Mouse (Mus musculus) erythroblast, embryonic 14.5 days (primary cell): Measurements from ENCODE around the gene Ppm1g. TPM values are rescaled to one million over a fixed set of nuclear protein-coding genes. Genes with fewer than 3 reads are reported as not detected.

Source experiments
- H3K27me3 ChIP-seq: 2 replicates; pipeline ENCODE4 v1.6.1; 2012; ENCODE audit warnings: inconsistent platforms; ENCODE audit not compliant: control insufficient read depth
- H3K36me3 ChIP-seq: 2 replicates; pipeline ENCODE4 v1.6.1; 2012; ENCODE audit warnings: mild to moderate bottlenecking, inconsistent platforms; ENCODE audit not compliant: control insufficient read depth
- H3K4me1 ChIP-seq: 2 replicates; pipeline ENCODE4 v1.6.1; 2012; ENCODE audit warnings: inconsistent platforms; ENCODE audit not compliant: control insufficient read depth
- H3K4me3 ChIP-seq: replicated peaks from 2 replicates; pipeline ENCODE3; 2012; ENCODE audit warnings: moderate library complexity, mild to moderate bottlenecking, inconsistent platforms
- H3K9me3 ChIP-seq: 2 replicates; pipeline ENCODE4 v1.6.1; 2012; ENCODE audit warnings: low read length, inconsistent platforms, mixed read lengths; ENCODE audit not compliant: control insufficient read depth
- GATA1 ChIP-seq: IDR thresholded peaks from 2 replicates; pipeline ENCODE4 v1.6.1; 2012; ENCODE audit warnings: low read length, inconsistent platforms, mixed read lengths
- TAL1 ChIP-seq: IDR thresholded peaks from 3 replicates; pipeline ENCODE4 v1.6.1; 2012; ENCODE audit warnings: low read length, inconsistent platforms, mixed read lengths
- polyA plus RNA-seq: library from polyadenylated mRNA; stranded (reverse); fragments of >175 nt; gene quantifications from 2 replicates; pipeline ENCODE4 v1.2.3, GENCODE M21; 2012

The Ppm1g gene
- polyA plus RNA-seq, 1 experiment, result 31.4 TPM

DNA sequence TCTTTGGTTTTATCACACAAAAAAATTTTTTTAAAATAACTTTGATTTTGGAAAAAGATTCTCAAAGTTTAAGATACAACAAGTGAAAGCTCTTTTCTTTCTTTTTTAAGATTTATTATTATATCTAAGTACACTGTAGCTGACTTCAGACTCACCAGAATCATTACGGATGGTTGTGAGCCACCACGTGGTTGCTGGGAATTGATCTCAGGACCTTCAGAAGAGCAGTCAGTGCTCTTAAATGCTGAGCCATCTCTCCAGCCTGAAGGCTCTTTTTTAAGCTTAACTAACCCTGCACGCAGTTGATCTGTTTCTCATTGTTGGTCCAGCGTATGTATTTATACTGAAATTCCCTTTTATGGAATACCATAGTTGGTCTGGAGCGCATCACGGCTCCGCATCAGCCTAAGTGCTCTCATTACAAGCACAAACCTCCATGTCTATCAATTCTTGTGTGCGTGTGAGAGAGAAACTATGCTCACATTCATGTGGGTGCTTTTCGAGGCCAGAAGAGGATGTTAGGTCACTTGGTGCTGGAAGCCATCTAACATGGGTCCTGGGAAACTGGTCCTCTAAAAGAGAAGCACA is 39.2 kb downstream of the Ppm1g start:
- Histone ChIP-seq H3K27me3 (no peaks in the 10 kb centered on the region), H3K4me1 (peaks cover 71% of the 10 kb centered on the region), H3K4me3 (peak overlapping the region; percentile 79), H3K9me3 (no peaks in the 10 kb centered on the region), H3K36me3 (peaks cover 23% of the 10 kb centered on the region)
- TF ChIP-seq TAL1, result no peak
- TF ChIP-seq GATA1, result no peak

- Histone ChIP-seq H3K36me3 (peaks cover 27% of the 10 kb centered on the region), H3K4me3 (peak within 1 kb of the TSS; percentile 79), H3K9me3 (no peaks in the 10 kb centered on the region), H3K4me1 (peaks cover 66% of the 10 kb centered on the region), H3K27me3 (no peaks in the 10 kb centered on the region)
- TF ChIP-seq TAL1 (no peak), GATA1 (no peak)
Observed at GRCm38 (mm10) chr5:31179766-31180630, 40.5 kb downstream of the Ppm1g start, which contains the start of the genes Gm29609 and Gtf3c2. TSS of gene Gm29609 (minus strand) at chr5:31179911. TSS of gene Gtf3c2 (minus strand) at chr5:31180144.

DNA sequence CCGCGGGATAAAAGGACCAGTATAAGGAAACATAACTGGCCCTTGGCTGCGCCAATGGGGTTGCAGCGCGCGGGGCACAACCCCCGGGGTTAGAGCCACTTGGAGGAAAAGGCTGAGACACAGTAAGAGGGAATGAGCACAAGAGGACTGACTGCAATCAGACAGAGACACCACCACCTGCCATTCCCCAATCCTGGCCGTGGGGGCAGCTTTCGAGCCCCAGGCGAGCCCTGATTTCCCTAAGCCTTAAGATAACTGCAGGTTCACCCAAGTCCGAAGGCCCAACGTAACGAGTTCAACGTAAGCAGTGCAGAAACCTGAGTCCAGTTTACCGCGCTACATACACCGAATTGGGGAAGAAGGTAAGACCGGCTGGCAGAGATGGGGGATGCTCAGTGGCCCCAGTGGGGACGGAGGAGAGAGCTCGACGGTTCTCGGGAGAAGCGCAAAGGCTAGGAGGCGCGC is 41.2 kb downstream of the Ppm1g start:
- Histone ChIP-seq H3K9me3 (no peaks in the 10 kb centered on the region), H3K4me1 (peaks cover 60% of the 10 kb centered on the region), H3K36me3 (peaks cover 33% of the 10 kb centered on the region), H3K4me3 (peak overlapping the region; percentile 79), H3K27me3 (no peaks in the 10 kb centered on the region)
- no peak for TF ChIP-seq GATA1
- no peak for TF ChIP-seq TAL1

GRCm38 (mm10) chr5:31168630-31169029 is 51.9 kb downstream of the Ppm1g start:
- H3K4me1 ChIP-seq, result peaks cover 19% of the 10 kb centered on the region
- TF ChIP-seq GATA1 (no peak), TAL1 (no peak)
- no peaks in the 10 kb centered on the region for H3K27me3 ChIP-seq
- no peak overlapping the region for H3K4me3 ChIP-seq
- H3K36me3 ChIP-seq, result peaks cover 97% of the 10 kb centered on the region
- no peaks in the 10 kb centered on the region for H3K9me3 ChIP-seq

DNA sequence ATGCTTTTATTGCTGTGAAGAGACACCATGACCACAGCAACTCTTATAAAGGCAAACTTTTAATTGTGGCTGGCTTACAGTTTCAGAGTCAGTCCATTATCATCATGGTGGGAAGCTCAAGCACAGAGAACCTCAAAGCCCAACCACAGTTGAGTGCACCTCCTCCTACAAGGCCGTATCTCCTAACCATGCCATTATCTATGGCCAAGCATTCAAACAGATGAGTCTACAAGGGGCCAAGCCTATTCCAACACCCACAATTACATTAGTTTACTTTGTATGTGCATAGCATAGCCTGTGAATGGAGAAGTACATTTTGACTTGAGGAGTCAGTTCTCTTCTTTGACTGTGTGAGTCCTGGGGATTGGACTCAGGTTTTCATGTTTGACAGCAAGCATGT is 55.6 kb downstream of the Ppm1g start:
- TF ChIP-seq GATA1, result no peak
- TF ChIP-seq TAL1, result no peak

GRCm38 (mm10) chr5:31162462-31162861 is 58.0 kb downstream of the Ppm1g start:
- H3K4me3 ChIP-seq, result no peak overlapping the region
- H3K27me3 ChIP-seq, result no peaks in the 10 kb centered on the region
- peaks cover 99% of the 10 kb centered on the region for H3K36me3 ChIP-seq
- H3K9me3 ChIP-seq, result no peaks in the 10 kb centered on the region
- TF ChIP-seq TAL1, result no peak
- TF ChIP-seq GATA1, result no peak
- H3K4me1 ChIP-seq, result peaks cover 31% of the 10 kb centered on the region

More for the DNA sequence above, 55.6 kb downstream of the Ppm1g start:
- H3K9me3 ChIP-seq, result no peaks in the 10 kb centered on the region
- peaks cover 99% of the 10 kb centered on the region for H3K36me3 ChIP-seq
- H3K4me1 ChIP-seq, result peaks cover 31% of the 10 kb centered on the region
- H3K4me3 ChIP-seq, result no peak overlapping the region
- no peaks in the 10 kb centered on the region for H3K27me3 ChIP-seq

DNA sequence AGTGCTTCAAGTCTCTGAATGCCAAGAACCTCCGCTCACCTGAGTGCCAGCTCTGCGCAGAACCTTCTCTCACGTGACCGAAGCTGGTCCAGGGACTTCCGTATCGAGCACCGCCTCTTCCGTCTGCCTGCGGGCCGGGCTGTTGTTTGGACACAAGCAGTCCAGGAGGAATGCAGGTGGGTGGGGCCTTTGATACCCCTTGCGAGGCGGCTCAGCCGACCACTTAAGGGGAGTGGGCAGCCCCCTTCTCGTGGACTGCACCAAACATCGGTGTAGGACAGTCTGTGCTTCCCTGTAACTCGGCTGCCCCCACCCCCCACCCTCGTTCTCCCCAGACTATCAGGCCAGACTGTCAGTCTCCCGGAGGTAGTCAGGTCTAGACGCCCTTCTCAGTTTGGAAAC is 66.3 kb downstream of the Ppm1g start, which contains the start of gene Mpv17:
TSS of gene Mpv17 (minus strand) at position 100 of the 402 bp plus-strand sequence.
- Histone ChIP-seq H3K4me3 (peak within 1 kb of the TSS; percentile 69), H3K36me3 (peaks cover 51% of the 10 kb centered on the region), H3K4me1 (peaks cover 22% of the 10 kb centered on the region), H3K27me3 (no peaks in the 10 kb centered on the region), H3K9me3 (no peaks in the 10 kb centered on the region)
- TF ChIP-seq TAL1 (no peak), GATA1 (no peak)

DNA sequence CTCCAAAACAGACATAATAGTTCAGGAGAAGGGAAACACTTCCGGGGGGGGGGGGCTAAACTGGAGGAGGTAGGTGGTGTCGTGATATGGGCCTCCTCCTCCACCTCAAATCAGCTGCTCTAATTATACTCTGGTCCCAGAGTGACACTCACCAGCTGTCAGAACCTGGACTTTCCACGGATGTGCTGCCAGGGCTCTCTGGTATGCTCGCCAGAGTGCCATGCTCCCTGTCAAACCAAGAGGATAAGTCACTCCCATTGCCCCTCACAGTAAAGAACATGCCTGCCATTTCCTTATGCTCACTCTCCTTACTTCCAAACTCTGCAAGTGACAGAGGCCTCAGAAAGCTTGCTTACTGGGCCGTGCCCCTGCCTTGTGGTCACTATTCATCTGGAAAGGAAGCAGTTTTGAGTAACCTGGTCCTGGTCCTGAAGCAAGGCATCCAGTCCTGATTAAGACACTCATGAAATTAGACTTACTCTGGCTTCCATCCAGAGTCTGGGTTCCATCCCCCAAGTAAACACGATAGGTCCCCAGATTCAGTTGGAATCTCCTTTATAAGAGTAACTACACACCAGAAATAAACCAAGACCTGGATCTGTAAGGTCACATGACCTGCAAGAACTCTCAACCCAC is 66.9 kb downstream of the Ppm1g start:
- peaks cover 46% of the 10 kb centered on the region for H3K36me3 ChIP-seq
- H3K4me3 ChIP-seq, result peak overlapping the region; percentile 69
- peaks cover 22% of the 10 kb centered on the region for H3K4me1 ChIP-seq
- TF ChIP-seq GATA1 (no peak), TAL1 (no peak)
- H3K27me3 ChIP-seq, result no peaks in the 10 kb centered on the region
- H3K9me3 ChIP-seq, result no peaks in the 10 kb centered on the region

Other genes starting within 250 kb of the Ppm1g start
- 0.81 and 1.6 TPM in 2 replicates for gene Atraid, start 172.4 kb downstream of the Ppm1g start, polyA plus RNA-seq
- 0.07 and 0.13 TPM in 2 replicates for gene Slc5a6, start 171.8 kb downstream of the Ppm1g start, polyA plus RNA-seq
- 14.6 and 19.9 TPM in 2 replicates for gene Cad, start 165.9 kb downstream of the Ppm1g start, polyA plus RNA-seq
- not detected in 2 replicates for gene Dnajc5g, start 114.4 kb downstream of the Ppm1g start, polyA plus RNA-seq
- not detected in 2 replicates for gene Slc30a3, start 112.5 kb downstream of the Ppm1g start, polyA plus RNA-seq
- not detected in 2 replicates for gene Trim54, start 104.0 kb downstream of the Ppm1g start, polyA plus RNA-seq
- gene Ucn, start 81.9 kb downstream of the Ppm1g start, polyA plus RNA-seq, result not detected in 2 replicates
- gene Mpv17, start 66.4 kb downstream of the Ppm1g start, polyA plus RNA-seq, result 0.14 and 0.38 TPM in 2 replicates
- gene Gm29609, start 40.8 kb downstream of the Ppm1g start, polyA plus RNA-seq, result 2.2 and 2.5 TPM in 2 replicates
- 4.0 and 4.9 TPM in 2 replicates for gene Gtf3c2, start 40.5 kb downstream of the Ppm1g start, polyA plus RNA-seq
- gene Snx17, start 27.5 kb downstream of the Ppm1g start, polyA plus RNA-seq, result 2.7 and 2.9 TPM in 2 replicates
- 32.5 and 34.0 TPM in 2 replicates for gene Eif2b4, start 27.3 kb downstream of the Ppm1g start, polyA plus RNA-seq
- 2.5 TPM in 2 replicates for gene Zfp513, start 18.4 kb downstream of the Ppm1g start, polyA plus RNA-seq
- 2.3 and 2.6 TPM in 2 replicates for gene Nrbp1, start 20.2 kb upstream of the Ppm1g start, polyA plus RNA-seq
- gene Gm9970, start 20.5 kb upstream of the Ppm1g start, polyA plus RNA-seq, result not detected in 2 replicates
- gene Krtcap3, start 31.0 kb upstream of the Ppm1g start, polyA plus RNA-seq, result 0.06 and 0.14 TPM in 2 replicates
- gene Ift172, start 70.4 kb upstream of the Ppm1g start, polyA plus RNA-seq, result 0.30 and 0.43 TPM in 2 replicates
- gene Fndc4, start 75.4 kb upstream of the Ppm1g start, polyA plus RNA-seq, result 0.17 TPM in 1 of 2 replicates, not detected in the other
- gene Gckr, start 76.8 kb upstream of the Ppm1g start, polyA plus RNA-seq, result not detected in 2 replicates
- gene Zfp512, start 231.7 kb upstream of the Ppm1g start, polyA plus RNA-seq, result 0.64 and 0.87 TPM in 2 replicates